Mouse (Mus musculus) intestine, postnatal 0 days (tissue): ENCODE data around the gene Ntn1. TPM values are rescaled to one million over a fixed set of nuclear protein-coding genes. Genes with fewer than 3 reads are reported as not detected.

Experiments used
- ATAC-seq: fragments of 200-750 bp; cut with Nextera tagmentation; 2 replicates; pipeline ENCODE4 v1.8.0; 2017; ENCODE audit warnings: mild to moderate bottlenecking, moderate TSS enrichment, moderate library complexity
- H3K27ac ChIP-seq: fragments of 300-500 bp; sonication (generic); 2 replicates; pipeline ENCODE4 v1.5.1; 2014; ENCODE audit warnings: mild to moderate bottlenecking, low read depth, low read length, moderate library complexity
- H3K27me3 ChIP-seq: fragments of 300-500 bp; sonication (generic); replicated peaks from 2 replicates; pipeline ENCODE4 v1.6.1; 2014; ENCODE audit warnings: low read length, mixed read lengths; ENCODE audit not compliant: control insufficient read depth, insufficient read depth
- H3K36me3 ChIP-seq: fragments of 300-500 bp; sonication (generic); 2 replicates; pipeline ENCODE4 v1.6.1; 2014; ENCODE audit warnings: mild to moderate bottlenecking, moderate library complexity; ENCODE audit not compliant: control insufficient read depth, insufficient read depth
- H3K4me1 ChIP-seq: fragments of 300-500 bp; sonication (generic); replicated peaks from 2 replicates; pipeline ENCODE4 v1.6.1; 2014; ENCODE audit warnings: antibody characterized with exemption, low read length, mixed read lengths; ENCODE audit not compliant: control insufficient read depth, insufficient read depth
- H3K4me2 ChIP-seq: fragments of 300-500 bp; sonication (generic); replicated peaks from 2 replicates; pipeline ENCODE4 v1.6.1; 2014; ENCODE audit warnings: low read depth, mild to moderate bottlenecking, moderate library complexity
- H3K4me3 ChIP-seq: fragments of 300-500 bp; sonication (generic); 2 replicates; pipeline ENCODE4 v1.5.1; 2014; ENCODE audit warnings: low read depth, low read length
- H3K9ac ChIP-seq: fragments of 300-500 bp; sonication (generic); 2 replicates; pipeline ENCODE4 v1.6.1; 2014; ENCODE audit warnings: mild to moderate bottlenecking, low read depth, low read length
- H3K9me3 ChIP-seq: fragments of 300-500 bp; sonication (generic); 2 replicates; pipeline ENCODE4 v1.6.1; 2016; ENCODE audit warnings: mixed run types; ENCODE audit not compliant: control insufficient read depth
- CTCF ChIP-seq: sonication (generic); IDR thresholded peaks from 2 replicates; pipeline ENCODE4 v1.5.1; 2016; ENCODE audit warnings: low read depth, mild to moderate bottlenecking, control low read depth, antibody characterized with exemption, moderate library complexity
- WGBS: fragments of 180-500 bp; shearing (Covaris S2); extraction: QIAGEN DNeasy Blood & Tissue Kit; methylation state at CpG from one replicate; pipeline ENCODE4 v1.1.7; 2014; 5-methylcytosine and 5-hydroxymethylcytosine counted together
- polyA plus RNA-seq: library from polyadenylated mRNA; unstranded; fragments of >200 nt; fragmentation: Nextera tagmentation; extraction: Ambion mirVana; gene quantifications from 2 replicates; pipeline ENCODE4 v1.2.1, GENCODE M21; 2015

Gene Ntn1
- polyA plus RNA-seq, 1 experiment from 2014 or later: 8.8 TPM

DNA sequence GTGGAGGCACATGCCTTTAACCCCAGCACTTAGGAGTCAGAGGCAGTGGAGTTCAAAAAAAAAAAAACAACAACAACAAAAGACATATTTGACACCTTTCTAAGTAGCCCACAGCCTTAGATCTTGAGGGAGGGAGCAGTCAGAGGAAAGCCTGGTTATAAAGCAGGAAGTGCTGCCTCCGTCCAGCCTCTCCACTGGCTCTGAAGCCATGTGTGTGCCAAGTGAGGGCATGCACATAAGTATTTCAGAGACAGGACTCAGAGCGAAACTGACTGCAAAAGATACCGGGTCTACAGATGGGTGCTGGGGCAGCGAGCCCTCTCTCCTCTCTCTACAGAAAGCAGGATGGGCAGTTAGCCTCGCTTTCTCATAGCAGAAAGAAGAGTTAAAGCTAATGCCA lies 196.2 kb downstream of the Ntn1 start:
- ATAC-seq: no peak
- H3K36me3 ChIP-seq: no peaks in the 10 kb centered on the region
- WGBS: 81% methylated on average over 5 of the region's 5 CpGs
- H3K9me3 ChIP-seq: no peaks in the 10 kb centered on the region
- H3K4me2 ChIP-seq: no peak overlapping the region
- TF ChIP-seq CTCF: no peak
- H3K4me3 ChIP-seq: no peak overlapping the region
- no peaks in the 10 kb centered on the region for H3K4me1 ChIP-seq
- H3K27me3 ChIP-seq: no peaks in the 10 kb centered on the region
- H3K27ac ChIP-seq: no peak overlapping the region
- no peak overlapping the region for H3K9ac ChIP-seq

DNA sequence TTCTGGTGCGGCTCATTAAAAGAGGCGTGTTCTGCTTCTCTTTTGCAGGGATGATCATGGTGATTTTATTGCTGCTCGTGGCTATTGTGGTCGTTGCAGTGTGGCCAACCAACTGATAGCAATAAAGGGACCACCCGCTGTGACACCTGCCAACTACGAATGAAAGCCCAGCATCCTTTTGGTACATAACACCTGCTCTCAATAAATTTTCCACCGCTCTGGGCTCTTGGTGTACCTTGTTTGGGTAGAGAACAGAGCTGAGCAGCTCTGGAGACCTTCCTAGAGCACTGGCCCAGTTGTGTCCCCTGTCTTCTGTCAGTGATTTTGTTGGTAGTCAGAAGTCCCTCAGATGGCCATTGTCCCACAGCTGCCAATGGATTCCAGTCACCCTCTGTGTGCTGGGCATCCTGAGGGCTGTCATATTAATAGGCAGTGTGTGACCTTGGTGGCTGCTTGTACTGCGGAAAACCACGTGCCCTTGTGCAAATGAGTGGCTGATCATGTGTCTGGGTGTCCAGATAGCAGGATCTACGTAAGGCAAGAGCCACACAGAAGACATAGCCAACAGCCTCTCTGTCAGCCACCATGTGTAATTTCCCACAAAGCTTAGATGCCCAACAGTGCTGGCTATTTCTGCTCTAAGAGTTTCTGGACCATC lies 196.8 kb downstream of the Ntn1 start:
- no peaks in the 10 kb centered on the region for H3K9me3 ChIP-seq
- H3K27ac ChIP-seq: no peak overlapping the region
- ATAC-seq: no peak
- WGBS: 60% methylated on average over 10 of the region's 10 CpGs
- H3K36me3 ChIP-seq: no peaks in the 10 kb centered on the region
- TF ChIP-seq CTCF: no peak
- H3K4me1 ChIP-seq: no peaks in the 10 kb centered on the region
- H3K27me3 ChIP-seq: no peaks in the 10 kb centered on the region
- H3K4me2 ChIP-seq: no peak overlapping the region
- H3K9ac ChIP-seq: no peak overlapping the region
- H3K4me3 ChIP-seq: no peak overlapping the region

DNA sequence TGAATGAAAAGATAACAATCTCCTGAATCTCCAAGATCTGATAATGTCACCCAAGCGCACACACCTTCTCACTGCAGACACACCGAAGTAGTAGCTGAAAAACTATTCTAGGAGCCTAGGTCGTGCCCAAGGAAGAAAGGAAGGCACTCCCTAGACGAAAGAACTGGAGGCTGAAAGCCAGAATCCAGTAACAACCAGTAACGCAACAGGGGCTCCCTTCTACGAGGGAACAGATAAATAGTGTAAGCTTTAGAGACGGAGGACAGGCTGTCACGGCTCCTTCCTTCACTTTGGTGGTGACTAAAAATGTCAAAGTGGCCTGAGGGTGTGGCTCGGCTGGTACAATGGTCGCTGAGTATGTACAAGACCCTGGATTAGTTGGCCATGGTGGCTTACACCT lies 198.1 kb downstream of the Ntn1 start:
- 67% methylated on average over 10 of the region's 10 CpGs for WGBS
- no peak for TF ChIP-seq CTCF
- Histone ChIP-seq H3K9ac (no peak overlapping the region), H3K4me3 (no peak overlapping the region), H3K4me2 (no peak overlapping the region), H3K27me3 (no peaks in the 10 kb centered on the region), H3K9me3 (no peaks in the 10 kb centered on the region), H3K4me1 (no peaks in the 10 kb centered on the region), H3K27ac (no peak overlapping the region), H3K36me3 (no peaks in the 10 kb centered on the region)
- ATAC-seq: no peak

DNA sequence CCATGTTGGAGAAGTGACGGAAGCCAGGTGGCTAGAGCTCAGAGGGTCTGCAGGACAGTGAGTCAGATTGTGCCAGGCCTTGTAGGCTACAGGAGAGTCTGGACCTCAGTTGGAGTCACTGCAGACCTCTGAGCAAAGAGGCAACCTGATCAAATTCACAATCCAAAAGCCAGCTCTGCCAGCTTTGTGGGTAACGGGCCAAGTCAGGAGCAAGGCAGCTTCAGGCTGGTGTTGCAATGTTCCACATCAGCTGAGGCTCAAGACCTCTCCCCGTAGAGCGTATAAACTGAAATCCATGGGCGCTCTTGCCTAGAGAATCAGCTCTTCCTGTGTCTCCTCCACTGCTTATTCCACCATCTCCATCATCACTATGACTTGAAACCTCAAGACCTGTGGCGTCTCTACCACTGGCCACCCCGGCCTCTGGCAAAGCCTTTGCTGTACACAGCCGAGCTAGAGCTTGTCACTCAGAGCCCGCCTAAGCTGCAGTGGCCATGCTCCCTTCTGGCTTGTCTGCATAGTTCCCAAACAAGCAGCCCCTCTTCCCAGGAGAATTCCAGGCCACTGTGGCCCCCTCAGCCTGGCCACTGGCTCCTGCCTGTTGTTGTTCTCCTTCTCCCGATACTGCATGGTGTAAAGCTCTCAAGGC lies 198.7 kb downstream of the Ntn1 start:
- no peaks in the 10 kb centered on the region for H3K9me3 ChIP-seq
- no peak overlapping the region for H3K4me3 ChIP-seq
- 93% methylated on average over 10 of the region's 10 CpGs for WGBS
- no peak overlapping the region for H3K27ac ChIP-seq
- H3K9ac ChIP-seq: no peak overlapping the region
- H3K4me1 ChIP-seq: no peaks in the 10 kb centered on the region
- ATAC-seq: no peak
- no peaks in the 10 kb centered on the region for H3K27me3 ChIP-seq
- H3K4me2 ChIP-seq: no peak overlapping the region
- no peaks in the 10 kb centered on the region for H3K36me3 ChIP-seq
- no peak for TF ChIP-seq CTCF

DNA sequence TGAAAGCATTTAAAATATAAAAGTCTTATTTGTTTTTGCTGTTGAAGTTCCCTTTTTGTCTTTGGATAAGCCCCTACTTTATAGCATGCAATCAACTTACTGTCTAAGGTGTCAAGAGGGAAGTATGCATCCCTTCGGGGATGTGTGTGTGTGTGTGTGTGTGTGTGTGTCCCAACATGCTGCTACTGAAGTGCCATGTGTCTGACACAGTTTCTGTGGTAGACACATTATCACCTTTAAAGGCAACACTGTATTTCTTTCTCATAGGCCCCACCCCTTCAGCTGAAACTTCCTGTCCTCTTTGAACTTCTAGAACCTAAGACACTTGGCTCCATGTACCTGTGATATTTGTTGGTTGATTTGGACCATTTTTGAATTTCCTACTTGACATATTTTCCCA lies 199.6 kb downstream of the Ntn1 start:
- peaks cover 4% of the 10 kb centered on the region; the same call in 1 of the 2 replicates for H3K4me1 ChIP-seq
- WGBS: 38% methylated on average over 1 of the region's 1 CpGs
- no peak overlapping the region for H3K27ac ChIP-seq
- no peak overlapping the region for H3K4me2 ChIP-seq
- ATAC-seq: no peak
- H3K9me3 ChIP-seq: no peaks in the 10 kb centered on the region
- no peak for TF ChIP-seq CTCF
- no peaks in the 10 kb centered on the region for H3K36me3 ChIP-seq
- H3K9ac ChIP-seq: no peak overlapping the region
- H3K27me3 ChIP-seq: no peaks in the 10 kb centered on the region
- no peak overlapping the region for H3K4me3 ChIP-seq

DNA sequence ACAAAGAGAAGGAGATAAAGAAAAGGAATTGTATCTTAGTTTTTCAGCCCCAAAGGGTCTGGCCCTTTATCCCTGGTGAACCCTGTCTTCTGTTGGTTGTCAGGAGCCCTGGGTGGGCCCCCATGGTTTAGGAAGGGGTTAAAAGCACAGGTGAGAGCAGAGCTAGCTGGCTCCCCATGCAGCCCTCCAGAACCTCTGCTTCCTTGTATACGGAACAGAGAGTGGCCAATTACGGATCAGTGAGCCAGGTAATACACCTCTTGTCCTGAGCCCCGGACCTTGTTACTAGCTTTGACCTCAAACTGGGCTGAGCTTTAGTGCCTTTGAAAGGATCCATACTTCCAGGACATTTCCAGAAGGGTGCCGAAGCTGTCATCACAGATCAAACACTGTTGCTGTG lies 200.1 kb downstream of the Ntn1 start:
- no peak overlapping the region for H3K27ac ChIP-seq
- H3K27me3 ChIP-seq: no peaks in the 10 kb centered on the region
- no peak for ATAC-seq
- H3K4me2 ChIP-seq: no peak overlapping the region
- no peaks in the 10 kb centered on the region for H3K36me3 ChIP-seq
- H3K9ac ChIP-seq: no peak overlapping the region
- no peaks in the 10 kb centered on the region for H3K9me3 ChIP-seq
- H3K4me1 ChIP-seq: peaks cover 4% of the 10 kb centered on the region; the same call in 1 of the 2 replicates
- 78% methylated on average over 4 of the region's 4 CpGs for WGBS
- H3K4me3 ChIP-seq: no peak overlapping the region
- TF ChIP-seq CTCF: no peak
